Mouse (Mus musculus): Measurements from ENCODE around the gene Lama1. TPM values are rescaled to one million over a fixed set of nuclear protein-coding genes. Genes with fewer than 3 reads are reported as not detected.

Gene Lama1
- total and polyA plus RNA-seq, 2 experiments from 2014 or later = 0.03 to 0.11 TPM

- Histone ChIP-seq H3K9me3 (replicated peaks; ENCODE audit: control insufficient read depth, low read length) (no peaks in the 10 kb centered on the region), H3K4me3 (ENCODE audit: low read depth, low read length) (no peak overlapping the region), H3K36me3 (replicated peaks; ENCODE audit: control insufficient read depth, insufficient read depth, low read length) (no peaks in the 10 kb centered on the region), H3K27me3 (ENCODE audit: control insufficient read depth, insufficient read depth, low read length) (no peaks in the 10 kb centered on the region), H3K4me1 (ENCODE audit: control insufficient read depth, insufficient read depth) (no peaks in the 10 kb centered on the region), H3K9ac (replicated peaks; ENCODE audit: low read depth, low read length) (no peak overlapping the region), H3K27ac (ENCODE audit: low read depth) (no peak overlapping the region), H3K4me2 (ENCODE audit: low read depth, low read length) (no peak overlapping the region)
- no peak for ATAC-seq (ENCODE audit: insufficient read depth, low read depth)
- DNase-seq (ENCODE audit: low spot score) = no peak
- TF ChIP-seq EP300 (IDR thresholded peaks at IDR 0.05; ENCODE audit: low read depth) (no peak), CTCF (IDR thresholded peaks at IDR 0.05; ENCODE audit: low read depth) (no peak)
- 55% methylated on average over 1 of the region's 1 CpGs for WGBS
Observed at GRCm38 (mm10) chr17:67678576-67678975, 18.5 kb upstream of the Lama1 start.

- Histone ChIP-seq H3K4me3 (ENCODE audit: low read depth, low read length) (no peak overlapping the region), H3K9me3 (replicated peaks; ENCODE audit: control insufficient read depth, low read length) (no peaks in the 10 kb centered on the region), H3K4me1 (ENCODE audit: control insufficient read depth, insufficient read depth) (no peaks in the 10 kb centered on the region), H3K36me3 (replicated peaks; ENCODE audit: control insufficient read depth, insufficient read depth, low read length) (no peaks in the 10 kb centered on the region), H3K27me3 (ENCODE audit: control insufficient read depth, insufficient read depth, low read length) (no peaks in the 10 kb centered on the region), H3K9ac (replicated peaks; ENCODE audit: low read depth, low read length) (no peak overlapping the region), H3K27ac (ENCODE audit: low read depth) (no peak overlapping the region), H3K4me2 (ENCODE audit: low read depth, low read length) (no peak overlapping the region)
- DNase-seq (ENCODE audit: low spot score) (no peak), ATAC-seq (ENCODE audit: insufficient read depth, low read depth) (no peak)
- TF ChIP-seq CTCF (IDR thresholded peaks at IDR 0.05; ENCODE audit: low read depth) (no peak), EP300 (IDR thresholded peaks at IDR 0.05; ENCODE audit: low read depth) (no peak)
- 55% methylated on average over 6 of the region's 6 CpGs for WGBS
Observed at GRCm38 (mm10) chr17:67681084-67681483, 16.0 kb upstream of the Lama1 start.

- no peak overlapping the region for H3K27ac ChIP-seq (ENCODE audit: low read depth)
- H3K4me3 ChIP-seq (ENCODE audit: low read depth, low read length) = no peak overlapping the region
- WGBS = 38% methylated on average over 14 of the region's 14 CpGs
- H3K9ac ChIP-seq (replicated peaks; ENCODE audit: low read depth, low read length) = no peak overlapping the region
- no peaks in the 10 kb centered on the region for H3K9me3 ChIP-seq (replicated peaks; ENCODE audit: control insufficient read depth, low read length)
- H3K36me3 ChIP-seq (replicated peaks; ENCODE audit: control insufficient read depth, insufficient read depth, low read length) = no peaks in the 10 kb centered on the region
- TF ChIP-seq CTCF (IDR thresholded peaks at IDR 0.05; ENCODE audit: low read depth) (no peak), EP300 (IDR thresholded peaks at IDR 0.05; ENCODE audit: low read depth) (no peak)
- no peaks in the 10 kb centered on the region for H3K4me1 ChIP-seq (ENCODE audit: control insufficient read depth, insufficient read depth)
- no peaks in the 10 kb centered on the region for H3K27me3 ChIP-seq (ENCODE audit: control insufficient read depth, insufficient read depth, low read length)
- no peak overlapping the region for H3K4me2 ChIP-seq (ENCODE audit: low read depth, low read length)
- no peak for DNase-seq (ENCODE audit: low spot score)
- ATAC-seq (ENCODE audit: insufficient read depth, low read depth) = no peak
Observed at GRCm38 (mm10) chr17:67685022-67685743, 11.9 kb upstream of the Lama1 start.

- no peak for TF ChIP-seq CTCF (IDR thresholded peaks at IDR 0.05; ENCODE audit: low read depth)
- TF ChIP-seq EP300 (IDR thresholded peaks at IDR 0.05; ENCODE audit: low read depth) = no peak
- 84% methylated on average over 6 of the region's 6 CpGs for WGBS
- no peak for ATAC-seq (ENCODE audit: insufficient read depth, low read depth)
Observed at GRCm38 (mm10) chr17:67687505-67687904, 9.6 kb upstream of the Lama1 start.

GRCm38 (mm10) chr17:67690689-67691088 lies 6.4 kb upstream of the Lama1 start:
- no peak overlapping the region for H3K9ac ChIP-seq (replicated peaks; ENCODE audit: low read depth, low read length)
- H3K4me2 ChIP-seq (ENCODE audit: low read depth, low read length) = no peak overlapping the region
- no peak for TF ChIP-seq CTCF (IDR thresholded peaks at IDR 0.05; ENCODE audit: low read depth)
- no peak for TF ChIP-seq EP300 (IDR thresholded peaks at IDR 0.05; ENCODE audit: low read depth)
- no peak for ATAC-seq (ENCODE audit: insufficient read depth, low read depth)
- H3K9me3 ChIP-seq (replicated peaks; ENCODE audit: control insufficient read depth, low read length) = no peaks in the 10 kb centered on the region
- 41% methylated on average over 4 of the region's 4 CpGs for WGBS
- no peak for DNase-seq (ENCODE audit: low spot score)
- no peaks in the 10 kb centered on the region for H3K27me3 ChIP-seq (ENCODE audit: control insufficient read depth, insufficient read depth, low read length)
- H3K4me1 ChIP-seq (ENCODE audit: control insufficient read depth, insufficient read depth) = no peaks in the 10 kb centered on the region
- no peak overlapping the region for H3K4me3 ChIP-seq (ENCODE audit: low read depth, low read length)
- no peaks in the 10 kb centered on the region for H3K36me3 ChIP-seq (replicated peaks; ENCODE audit: control insufficient read depth, insufficient read depth, low read length)
- no peak overlapping the region for H3K27ac ChIP-seq (ENCODE audit: low read depth)

More at GRCm38 (mm10) chr17:67687505-67687904, 9.6 kb upstream of the Lama1 start:
- DNase-seq (ENCODE audit: low spot score) = no peak
- H3K27me3 ChIP-seq (ENCODE audit: control insufficient read depth, insufficient read depth, low read length) = no peaks in the 10 kb centered on the region
- no peak overlapping the region for H3K27ac ChIP-seq (ENCODE audit: low read depth)
- no peaks in the 10 kb centered on the region for H3K9me3 ChIP-seq (replicated peaks; ENCODE audit: control insufficient read depth, low read length)
- no peak overlapping the region for H3K4me3 ChIP-seq (ENCODE audit: low read depth, low read length)
- no peak overlapping the region for H3K4me2 ChIP-seq (ENCODE audit: low read depth, low read length)
- H3K9ac ChIP-seq (replicated peaks; ENCODE audit: low read depth, low read length) = no peak overlapping the region
- no peaks in the 10 kb centered on the region for H3K36me3 ChIP-seq (replicated peaks; ENCODE audit: control insufficient read depth, insufficient read depth, low read length)
- H3K4me1 ChIP-seq (ENCODE audit: control insufficient read depth, insufficient read depth) = no peaks in the 10 kb centered on the region

- Histone ChIP-seq H3K4me3 (ENCODE audit: low read depth, low read length) (no peak overlapping the region), H3K36me3 (replicated peaks; ENCODE audit: control insufficient read depth, insufficient read depth, low read length) (no peaks in the 10 kb centered on the region), H3K27ac (ENCODE audit: low read depth) (no peak overlapping the region), H3K9ac (replicated peaks; ENCODE audit: low read depth, low read length) (no peak overlapping the region), H3K9me3 (replicated peaks; ENCODE audit: control insufficient read depth, low read length) (no peaks in the 10 kb centered on the region), H3K27me3 (ENCODE audit: control insufficient read depth, insufficient read depth, low read length) (peaks cover 5% of the 10 kb centered on the region), H3K4me1 (ENCODE audit: control insufficient read depth, insufficient read depth) (0 out of 2 replicates have a peak, but pooled peaks cover 4% of the 10 kb centered on the region), H3K4me2 (ENCODE audit: low read depth, low read length) (no peak overlapping the region)
- TF ChIP-seq EP300 (IDR thresholded peaks at IDR 0.05; ENCODE audit: low read depth) = no peak
- no peak for TF ChIP-seq CTCF (IDR thresholded peaks at IDR 0.05; ENCODE audit: low read depth)
- DNase-seq (ENCODE audit: low spot score) = no peak
- no peak for ATAC-seq (ENCODE audit: insufficient read depth, low read depth)
- WGBS = 67% methylated on average over 2 of the region's 2 CpGs
Observed at GRCm38 (mm10) chr17:67692651-67693050, 4.4 kb upstream of the Lama1 start.
